Mouse (Mus musculus) forebrain, embryonic 11.5 days (tissue): ENCODE results near the gene Gtpbp4. TPM values are rescaled to one million over a fixed set of nuclear protein-coding genes. Genes with fewer than 3 reads are reported as not detected.
"Not testable (repeated sequence)": the region's sequence is repeated elsewhere in the genome, so short reads cannot be mapped to it uniquely, and the experiment has no call there.

Experiments
- ATAC-seq: fragments of 200-750 bp; cut with Nextera tagmentation; replicated peaks from 2 replicates; pipeline ENCODE4 v1.8.0; 2017; ENCODE audit warnings: moderate TSS enrichment; ENCODE audit not compliant: low FRiP score
- DNase-seq: peaks from one replicate; pipeline ENCODE4 v3.0.0-alpha.2; 2017; ENCODE audit warnings: low spot score
- H3K27ac ChIP-seq: fragments of 300-500 bp; sonication (generic); 2 replicates; pipeline ENCODE4 v1.5.1; 2014; ENCODE audit warnings: low read depth, low read length
- H3K27me3 ChIP-seq: fragments of 300-500 bp; sonication (generic); 2 replicates; pipeline ENCODE4 v1.6.1; 2014; ENCODE audit warnings: mild to moderate bottlenecking, low read length, mixed read lengths; ENCODE audit not compliant: control insufficient read depth, insufficient read depth
- H3K36me3 ChIP-seq: fragments of 300-500 bp; sonication (generic); 2 replicates; pipeline ENCODE4 v1.6.1; 2014; ENCODE audit warnings: mild to moderate bottlenecking, low read length, moderate library complexity, mixed read lengths; ENCODE audit not compliant: control insufficient read depth, insufficient read depth
- H3K4me1 ChIP-seq: fragments of 300-500 bp; sonication (generic); replicated peaks from 2 replicates; pipeline ENCODE4 v1.6.1; 2014; ENCODE audit warnings: low read length, mixed read lengths; ENCODE audit not compliant: control insufficient read depth, insufficient read depth
- H3K4me2 ChIP-seq: fragments of 300-500 bp; sonication (generic); 2 replicates; pipeline ENCODE4 v1.6.1; 2014; ENCODE audit warnings: low read depth, mild to moderate bottlenecking, low read length, moderate library complexity, mixed read lengths; ENCODE audit not compliant: severe bottlenecking
- H3K4me3 ChIP-seq: fragments of 300-500 bp; sonication (generic); 2 replicates; pipeline ENCODE4 v1.5.1; 2014; ENCODE audit warnings: low read depth, low read length
- H3K9ac ChIP-seq: fragments of 300-500 bp; sonication (generic); 2 replicates; pipeline ENCODE4 v1.6.1; 2014; ENCODE audit warnings: low read length
- H3K9me3 ChIP-seq: fragments of 300-500 bp; sonication (generic); 2 replicates; pipeline ENCODE4 v1.6.1; 2016; ENCODE audit warnings: low read length, mixed read lengths; ENCODE audit not compliant: control insufficient read depth
- WGBS: fragments of 180-500 bp; shearing (Covaris S2); extraction: QIAGEN DNeasy Blood & Tissue Kit; methylation state at CpG from one replicate; pipeline ENCODE4 v1.1.7; 2014; 5-methylcytosine and 5-hydroxymethylcytosine counted together
- microRNA-seq: library from miRNA; unstranded; fragments of <30 nt; microRNA quantifications from one replicate; pipeline ENCODE4, GENCODE M21; 2016; ENCODE audit not compliant: insufficient number of aligned reads
- polyA plus RNA-seq: library from polyadenylated mRNA; unstranded; fragments of >200 nt; fragmentation: Nextera tagmentation; extraction: Ambion mirVana; gene quantifications from 2 replicates; pipeline ENCODE4 v1.2.1, GENCODE M21; 2014

The Gtpbp4 gene
- polyA plus RNA-seq, 1 experiment from 2014 or later = 104 TPM

GRCm38 (mm10) chr13:8941110-8941509 lies 54.8 kb downstream of the Gtpbp4 start:
- not testable (repeated sequence) for H3K27me3 ChIP-seq, H3K9ac ChIP-seq, H3K4me1 ChIP-seq, H3K4me3 ChIP-seq, H3K9me3 ChIP-seq, H3K27ac ChIP-seq, DNase-seq, H3K4me2 ChIP-seq, H3K36me3 ChIP-seq, ATAC-seq
- 88% methylated on average over 4 of the region's 4 CpGs for WGBS

GRCm38 (mm10) chr13:8937611-8938140 lies 58.2 kb downstream of the Gtpbp4 start:
- not testable (repeated sequence) for ATAC-seq, H3K4me1 ChIP-seq, H3K36me3 ChIP-seq, H3K9me3 ChIP-seq, H3K27me3 ChIP-seq, H3K4me2 ChIP-seq, H3K9ac ChIP-seq, H3K27ac ChIP-seq, H3K4me3 ChIP-seq, DNase-seq
- WGBS = 85% methylated on average over 6 of the region's 6 CpGs

GRCm38 (mm10) chr13:8933499-8933898 lies 62.4 kb downstream of the Gtpbp4 start:
- Histone ChIP-seq H3K4me1 (no peaks in the 10 kb centered on the region), H3K27ac (no peak overlapping the region), H3K9ac (no peak overlapping the region), H3K9me3 (no peaks in the 10 kb centered on the region), H3K36me3 (no peaks in the 10 kb centered on the region), H3K4me3 (no peak overlapping the region), H3K27me3 (no peaks in the 10 kb centered on the region), H3K4me2 (no peak overlapping the region)
- DNase-seq (no peak), ATAC-seq (no peak)
- 59% methylated on average over 2 of the region's 2 CpGs for WGBS

Small RNAs within 50 kb of the gene (microRNA-seq; reads per million reads assigned to microRNA genes)
- not detected for gene Gm22750

Other genes starting within 250 kb of the Gtpbp4 start
- 43.0 and 43.5 TPM in 2 replicates for gene Wdr37, start 124.2 kb downstream of the Gtpbp4 start, polyA plus RNA-seq
- gene Idi1, start 110.6 kb downstream of the Gtpbp4 start, polyA plus RNA-seq = 162 and 168 TPM in 2 replicates
- not detected in 2 replicates for gene Gm9745, start 47.9 kb downstream of the Gtpbp4 start, polyA plus RNA-seq
- 0.16 TPM in 1 of 2 replicates, not detected in the other for gene Idi2, start 43.2 kb downstream of the Gtpbp4 start, polyA plus RNA-seq
- gene Larp4b, start 97.8 kb upstream of the Gtpbp4 start, polyA plus RNA-seq = 42.5 and 46.2 TPM in 2 replicates